Mouse (Mus musculus) heart, adult 11 months (tissue): ENCODE data around the gene Atp6v1g2.
A peak's percentile ranks its signal among the peaks of the same experiment; 100 is the strongest.
"Not testable (repeated sequence)": the region's sequence is repeated elsewhere in the genome, so short reads cannot be mapped to it uniquely, and the experiment has no call there.

ENCODE experiments used
- DNase-seq: peaks from one replicate; pipeline ENCODE4 v3.0.0; 2022

The Atp6v1g2 gene

DNA sequence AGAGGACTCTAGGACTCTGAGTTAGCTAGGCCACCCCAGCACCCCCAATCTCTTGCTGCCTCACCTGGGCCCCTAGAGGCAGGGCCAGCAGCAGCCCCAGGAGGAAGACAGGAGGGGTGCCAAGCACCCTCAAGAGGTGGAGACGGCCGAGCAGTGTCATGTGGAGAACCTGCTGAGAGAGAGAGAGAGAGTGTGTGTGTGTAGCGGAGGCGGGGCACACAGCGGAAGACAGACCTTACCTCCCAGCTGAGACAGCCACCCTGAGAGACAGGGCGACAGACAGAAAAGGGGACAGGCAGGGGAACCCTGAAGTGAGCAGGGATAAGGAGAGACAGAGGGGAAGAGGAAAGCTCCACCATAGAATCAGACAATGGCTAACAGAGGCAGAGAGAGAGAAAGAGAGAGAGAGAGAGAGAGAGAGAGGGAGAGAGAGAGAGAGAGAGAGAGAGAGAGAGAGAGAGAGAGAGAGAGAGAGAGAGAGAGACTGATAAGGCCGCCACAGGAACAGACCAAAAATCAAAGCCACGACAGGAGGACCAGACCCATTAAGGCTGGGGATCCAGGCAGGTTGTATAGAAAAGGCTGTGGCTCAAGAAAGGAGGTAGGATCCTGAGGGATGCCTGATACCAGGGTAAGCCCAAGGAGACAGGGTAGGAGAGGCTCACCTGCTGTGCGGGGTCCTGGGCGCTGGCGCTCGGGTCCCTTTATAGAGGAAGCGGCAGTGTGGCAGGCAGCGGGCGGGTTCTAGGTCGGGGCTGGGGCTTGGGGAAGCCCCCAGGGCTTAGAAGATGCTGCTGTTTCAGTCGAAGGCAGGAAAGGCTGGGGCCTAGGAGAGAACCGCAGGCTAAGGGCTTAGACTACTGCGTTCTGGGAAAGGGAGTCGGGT lies 28.7 kb upstream of the Atp6v1g2 start, which contains the start of gene Lta:
Gene Lta (minus strand): TSS at position 858 of the 886 bp plus-strand sequence.
- DNase-seq: no peak

GRCm38 (mm10) chr17:35205380-35205769 lies 28.1 kb upstream of the Atp6v1g2 start:
- no peak for DNase-seq

DNA sequence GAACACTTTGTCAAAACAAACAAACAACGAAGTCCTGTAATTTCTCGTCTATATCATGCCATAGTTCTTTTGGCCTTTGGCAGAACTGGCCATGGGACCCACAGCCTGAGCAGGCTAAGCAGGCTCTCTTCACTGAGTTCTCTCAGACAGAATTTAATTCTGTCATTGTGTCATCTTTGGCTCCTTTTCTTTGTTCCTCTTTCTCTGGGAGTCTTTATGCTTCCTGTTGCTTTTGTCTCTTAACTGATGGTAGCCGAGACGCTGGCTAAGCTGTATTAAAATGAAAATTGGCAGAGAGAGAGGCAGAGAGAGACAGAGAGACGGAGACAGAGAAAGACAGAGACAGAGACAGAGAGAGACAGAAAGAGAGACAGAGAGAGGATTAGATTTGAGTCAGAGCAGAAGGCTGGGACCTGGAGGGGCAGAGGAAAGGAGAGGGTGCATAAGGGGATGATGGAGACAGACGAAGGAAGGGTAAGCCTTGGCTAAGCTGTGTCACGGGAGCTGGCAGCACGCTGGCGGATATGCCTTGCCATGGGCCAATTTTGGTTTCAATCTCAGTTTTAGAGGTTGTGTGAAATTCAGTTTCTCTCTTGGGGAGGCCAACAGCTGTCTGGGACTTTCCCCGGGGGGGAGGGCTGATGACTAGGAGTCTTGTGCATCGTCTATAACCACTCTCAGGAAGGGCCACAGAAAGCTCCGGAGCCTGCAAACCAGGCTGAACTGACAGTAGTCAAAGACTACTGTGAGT lies 23.5 kb upstream of the Atp6v1g2 start:
- DNase-seq: peak; percentile 96

- DNase-seq: no peak
Observed at GRCm38 (mm10) chr17:35210593-35210992, 22.9 kb upstream of the Atp6v1g2 start.

DNA sequence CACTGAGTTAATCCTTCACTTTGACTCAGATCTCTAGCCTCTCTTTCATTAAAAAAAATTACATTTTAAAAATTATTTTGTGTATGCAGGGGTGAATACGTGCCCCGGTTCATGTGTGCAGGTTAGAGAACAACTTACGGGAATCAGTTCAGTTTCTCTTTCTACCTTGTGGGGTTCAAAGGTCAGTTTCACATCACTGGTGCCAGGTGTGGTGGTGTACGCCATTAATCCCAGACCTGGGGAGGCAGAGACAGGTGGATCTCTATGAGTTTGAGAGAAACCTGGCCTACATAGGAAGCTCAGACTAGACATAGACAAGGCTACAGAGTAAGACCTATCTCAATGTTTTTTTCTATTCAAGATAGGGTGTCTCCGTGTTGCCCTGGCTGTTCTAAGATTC lies 20.4 kb upstream of the Atp6v1g2 start:
- DNase-seq: no peak

DNA sequence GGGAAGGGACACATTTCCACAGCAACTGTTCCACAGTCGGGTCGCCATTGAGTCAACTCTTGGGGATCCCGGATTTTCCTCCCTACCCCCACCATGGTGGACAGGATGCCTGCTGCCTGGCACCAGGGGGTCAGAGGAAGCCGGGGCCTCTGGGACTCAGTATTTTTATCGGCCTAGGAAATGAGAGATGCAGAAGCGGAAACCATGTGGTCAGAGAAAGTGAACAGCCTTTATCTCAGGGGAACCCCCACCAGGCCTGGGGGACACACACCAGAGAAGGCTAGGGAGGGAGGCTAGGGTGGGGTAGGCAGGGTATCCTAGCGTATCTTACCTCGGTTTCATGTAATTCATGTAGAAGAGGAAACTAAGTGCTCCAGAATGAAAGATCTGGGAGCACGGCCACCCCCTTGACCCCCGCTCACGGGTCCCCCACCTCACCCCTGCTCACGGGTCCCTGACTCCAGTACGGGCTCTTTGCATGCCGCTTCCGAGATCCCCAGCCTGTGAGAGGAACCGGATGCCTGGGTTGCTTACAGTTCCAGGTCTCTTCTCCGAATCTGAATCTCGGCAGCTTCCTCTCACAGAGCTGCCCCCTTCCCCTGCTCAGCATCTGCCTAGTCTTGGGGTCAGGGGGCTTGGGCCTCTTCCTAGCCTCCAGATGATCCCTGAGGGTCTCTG lies 14.8 kb upstream of the Atp6v1g2 start:
- peak; percentile 99 for DNase-seq

DNA sequence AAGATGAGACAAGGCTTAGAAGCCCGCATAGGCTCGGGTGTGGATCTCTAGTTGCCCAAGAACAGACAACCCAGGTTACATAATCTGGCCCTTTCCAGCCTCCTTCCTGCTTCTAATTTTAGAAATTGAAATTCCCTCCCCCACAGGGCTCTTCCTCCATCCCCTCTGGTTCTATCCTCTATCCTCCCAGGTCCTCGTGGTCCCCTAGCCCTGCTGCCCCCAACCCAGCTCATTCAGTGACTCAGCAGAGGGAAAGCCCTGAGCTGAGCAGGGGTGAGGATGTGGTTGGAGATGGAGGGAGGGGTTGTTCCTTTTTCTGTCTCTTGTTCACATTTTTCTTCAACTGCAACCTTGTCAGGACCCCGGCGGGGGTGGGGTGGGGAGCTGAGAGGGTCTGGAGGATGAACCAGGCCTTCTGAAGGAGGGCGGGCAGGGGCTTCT lies 13.8 kb upstream of the Atp6v1g2 start:
- peak; percentile 98 for DNase-seq

DNA sequence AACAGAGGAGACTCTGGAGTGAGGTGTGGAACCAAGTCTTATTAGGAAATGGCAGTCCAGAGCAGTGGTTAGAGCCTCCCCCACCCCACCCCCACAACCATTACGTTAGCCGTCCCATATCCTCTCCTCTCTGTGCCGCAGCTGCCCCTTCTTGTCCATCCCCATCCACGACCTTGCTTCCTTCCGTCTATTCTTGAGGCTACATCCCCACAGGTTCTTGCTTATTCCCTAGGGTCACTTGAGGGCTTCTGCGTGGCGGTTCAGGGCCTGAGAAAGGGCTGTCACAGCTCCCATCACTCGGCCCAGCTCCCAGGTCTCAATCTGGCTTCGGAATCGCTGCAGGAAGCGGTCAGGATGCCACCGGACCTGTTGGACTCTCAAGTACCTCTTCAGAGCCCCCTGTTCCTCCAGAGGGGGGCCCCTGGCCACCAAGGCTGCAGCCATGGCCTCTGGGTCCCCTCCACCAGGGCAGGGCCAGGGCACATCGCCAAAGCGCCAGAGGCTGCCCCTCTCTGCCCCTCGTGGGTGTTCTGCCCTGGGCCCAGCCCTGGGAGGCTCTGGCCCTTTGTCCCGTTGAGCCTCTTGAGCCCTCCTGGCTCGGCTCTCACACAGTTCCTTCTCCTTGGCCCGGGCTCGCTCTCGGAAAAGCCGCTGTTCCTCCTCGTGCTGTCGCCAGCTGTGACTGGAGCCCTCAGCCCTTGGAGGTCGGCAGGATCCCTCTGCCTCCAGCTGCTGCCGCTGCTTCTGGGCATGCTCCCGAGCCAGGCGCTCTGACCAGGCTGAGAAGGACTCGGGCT lies 13.1 kb upstream of the Atp6v1g2 start, which contains the start of gene Gm16181:
Gene Gm16181 (plus strand): TSS at position 679 of the 797 bp plus-strand sequence.
- DNase-seq: peak; percentile 99

- DNase-seq: peak; percentile 95
Observed at GRCm38 (mm10) chr17:35222299-35222698, 11.2 kb upstream of the Atp6v1g2 start.

- no peak for DNase-seq
Observed at GRCm38 (mm10) chr17:35224641-35225040, 8.8 kb upstream of the Atp6v1g2 start.

DNA sequence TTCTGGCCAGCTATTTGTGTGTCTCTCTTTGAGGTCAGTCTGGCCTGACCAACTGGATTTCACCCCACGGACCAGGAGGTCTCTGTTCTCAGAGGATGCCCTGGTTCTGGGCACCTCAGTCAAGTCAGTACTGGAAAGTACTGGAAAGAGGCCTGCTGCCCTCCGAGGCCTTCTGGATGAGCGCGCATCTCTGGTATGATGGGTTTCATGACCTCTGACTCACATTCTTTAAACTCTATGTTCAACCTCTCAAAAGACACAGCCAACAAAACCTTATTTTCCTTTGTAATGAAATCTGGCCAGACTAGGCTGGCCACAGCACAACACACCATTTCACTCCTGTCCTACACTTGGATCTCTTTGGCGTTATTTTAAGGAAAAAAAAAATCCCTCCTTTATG lies 8.0 kb upstream of the Atp6v1g2 start:
- no peak for DNase-seq

GRCm38 (mm10) chr17:35226561-35227046 lies 6.9 kb upstream of the Atp6v1g2 start:
- no peak for DNase-seq

DNA sequence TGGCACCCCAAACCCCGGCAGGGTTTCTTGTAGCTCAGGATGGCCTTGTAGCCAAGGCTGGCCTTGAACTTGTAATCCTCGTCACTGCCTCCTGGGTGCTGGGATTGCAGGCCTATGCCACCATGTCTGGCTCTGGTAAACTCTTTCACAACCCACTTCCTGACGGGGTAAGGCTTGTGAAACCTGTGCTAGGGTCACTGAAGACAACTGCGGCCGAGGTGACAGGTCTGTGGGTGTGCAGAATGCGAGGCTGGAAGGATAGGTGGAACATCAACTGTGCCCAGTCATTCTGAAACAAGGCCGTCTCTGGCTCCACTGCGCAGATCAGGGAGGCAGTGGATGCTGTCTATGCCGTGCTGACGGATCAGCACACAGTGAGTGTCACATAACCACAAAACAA lies 2.4 kb upstream of the Atp6v1g2 start:
- peak; percentile 89 for DNase-seq

DNA sequence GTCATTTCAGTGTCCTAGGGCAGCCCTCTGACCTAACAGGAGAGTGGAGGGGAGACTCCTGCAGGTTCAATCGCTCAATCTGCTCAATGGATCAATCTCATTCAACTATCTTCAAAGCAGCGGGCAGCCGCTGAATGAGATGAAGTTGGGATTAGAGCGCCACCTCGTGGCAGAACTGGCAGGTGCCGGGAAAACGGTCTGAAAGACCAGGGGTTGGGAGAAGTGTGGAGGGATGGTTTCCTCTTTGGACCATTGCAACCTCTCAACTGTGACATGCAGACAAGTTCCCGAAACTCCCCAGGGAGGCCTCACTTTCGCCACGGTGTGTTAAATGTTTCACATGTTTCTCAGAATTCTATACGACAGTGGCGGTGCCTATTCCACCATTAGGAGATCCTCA lies 1.4 kb upstream of the Atp6v1g2 start:
- peak; percentile 98 for DNase-seq

DNA sequence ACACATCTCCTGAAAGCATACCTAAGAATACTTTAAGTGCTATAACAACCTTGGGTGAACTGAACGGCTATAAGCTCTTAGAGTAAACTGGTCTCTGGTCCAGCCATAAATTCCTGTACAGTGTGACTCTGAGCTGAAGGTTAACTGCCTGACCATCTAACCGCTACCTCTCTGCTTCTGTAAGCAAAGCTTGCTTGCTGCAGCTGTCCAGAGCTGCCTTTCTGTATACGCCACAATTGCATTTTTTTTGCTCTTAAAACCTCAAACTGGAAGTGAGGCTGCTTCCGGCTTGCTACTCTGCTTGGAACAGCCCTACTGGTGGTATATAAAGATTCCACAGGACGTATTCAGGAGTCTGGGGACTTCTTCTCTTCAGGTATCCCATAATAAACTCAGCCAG lies 801 bp upstream of the Atp6v1g2 start:
- DNase-seq: no peak

DNA sequence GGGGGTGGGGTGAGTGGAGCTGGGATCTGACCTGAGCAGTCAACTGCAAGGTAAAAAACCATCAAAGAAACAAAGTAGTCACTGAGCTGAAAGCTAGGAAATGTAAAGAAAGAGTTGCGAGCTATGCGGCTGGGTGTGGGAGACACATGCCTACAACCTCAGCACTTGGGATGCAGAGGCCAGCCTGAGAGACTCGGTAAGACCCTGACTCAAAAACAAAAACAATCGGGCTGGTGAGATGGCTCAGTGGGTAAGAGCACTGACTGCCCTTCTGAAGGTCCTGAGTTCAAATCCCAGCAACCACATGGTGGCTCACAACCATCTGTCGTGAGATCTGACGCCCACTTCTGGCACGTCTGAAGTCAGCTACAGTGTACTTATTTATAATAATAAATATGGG lies 630 bp downstream of the Atp6v1g2 start:
- not testable (repeated sequence) for DNase-seq

- peak; percentile 97 for DNase-seq
Observed at GRCm38 (mm10) chr17:35234903-35235302, 1.4 kb downstream of the Atp6v1g2 start.

DNA sequence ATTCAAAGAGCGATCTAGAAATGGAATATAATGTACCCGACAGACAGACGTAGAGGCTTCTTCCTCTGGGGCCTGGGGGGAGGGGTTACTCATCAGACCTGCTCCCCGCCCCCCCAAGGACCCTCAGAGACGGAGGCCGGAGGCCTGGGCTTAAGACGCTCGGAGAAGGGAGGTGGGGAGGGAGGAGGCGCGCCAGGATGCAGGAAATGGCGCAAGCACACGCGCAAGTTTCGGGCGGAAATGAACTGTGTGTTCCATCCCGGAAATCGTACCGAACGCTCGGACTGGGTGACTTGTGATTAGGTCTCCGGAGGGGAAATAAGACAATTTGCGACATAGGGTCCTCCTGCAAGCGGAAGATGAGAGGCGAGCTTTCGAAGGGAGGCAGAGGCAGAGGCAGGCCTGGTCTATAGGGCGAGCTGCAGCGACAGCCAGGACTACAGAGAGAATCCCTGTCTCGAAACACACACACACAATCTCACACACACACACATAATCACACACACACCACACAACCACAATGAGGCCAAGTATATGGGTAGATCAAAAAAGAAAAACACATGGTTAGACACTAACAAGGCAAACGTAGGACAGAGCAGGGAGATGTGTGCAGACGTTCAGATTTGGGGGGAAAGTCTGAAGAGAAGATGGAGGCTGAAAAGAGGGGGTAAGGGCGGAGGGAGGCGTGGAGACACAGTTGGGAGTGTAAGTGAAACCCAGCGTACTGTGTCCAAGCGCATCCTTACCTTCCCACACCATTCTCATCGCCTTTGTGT lies 2.3 kb downstream of the Atp6v1g2 start, which contains the start of gene Nfkbil1:
Gene Nfkbil1 (minus strand): TSS at position 179 of the 776 bp plus-strand sequence.
- peak; percentile 99 for DNase-seq

GRCm38 (mm10) chr17:35236390-35236746 lies 2.9 kb downstream of the Atp6v1g2 start:
- peak; percentile 99 for DNase-seq

GRCm38 (mm10) chr17:35236996-35237395 lies 3.5 kb downstream of the Atp6v1g2 start:
- peak; percentile 95 for DNase-seq

DNA sequence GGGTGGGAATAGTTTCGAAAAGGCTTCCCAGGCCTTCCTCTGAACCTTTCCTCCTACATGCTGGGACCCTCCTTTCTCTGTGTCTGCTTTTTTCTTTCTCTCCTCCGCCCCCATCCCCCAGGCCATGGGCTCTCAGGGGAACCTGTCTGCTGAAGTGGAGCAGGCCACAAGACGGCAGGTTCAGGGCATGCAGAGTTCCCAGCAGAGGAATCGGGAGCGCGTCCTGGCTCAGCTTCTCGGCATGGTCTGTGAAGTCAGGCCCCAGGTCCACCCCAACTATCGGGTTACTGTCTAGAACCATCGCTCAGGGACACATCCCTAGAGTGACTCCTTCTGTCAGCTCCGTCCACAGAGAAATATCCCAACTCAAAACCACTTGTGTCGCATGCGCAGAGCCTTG lies 4.0 kb downstream of the Atp6v1g2 start:
- peak; percentile 92 for DNase-seq
